Mouse (Mus musculus) liver, embryonic 16.5 days (tissue): Measurements from ENCODE around the gene Hist1h3c. TPM values are rescaled to one million over a fixed set of nuclear protein-coding genes. Genes with fewer than 3 reads are reported as not detected.

Experiments
- ATAC-seq: fragments of 200-750 bp; cut with Nextera tagmentation; 2 replicates; pipeline ENCODE4 v1.8.0; 2017; ENCODE audit warnings: low read depth, mild to moderate bottlenecking, moderate number of reproducible peaks, moderate library complexity
- H3K27ac ChIP-seq: fragments of 300-500 bp; sonication (generic); 2 replicates; pipeline ENCODE4 v1.5.1; 2014; ENCODE audit warnings: mild to moderate bottlenecking, low read length
- H3K27me3 ChIP-seq: fragments of 300-500 bp; sonication (generic); 2 replicates; pipeline ENCODE4 v1.6.1; 2014; ENCODE audit warnings: low read depth, low read length, mixed read lengths; ENCODE audit not compliant: control insufficient read depth, insufficient read depth
- H3K36me3 ChIP-seq: fragments of 300-500 bp; sonication (generic); 2 replicates; pipeline ENCODE4 v1.6.1; 2014; ENCODE audit warnings: mild to moderate bottlenecking; ENCODE audit not compliant: control insufficient read depth, insufficient read depth
- H3K4me1 ChIP-seq: fragments of 300-500 bp; sonication (generic); 2 replicates; pipeline ENCODE4 v1.6.1; 2014; ENCODE audit warnings: low read depth, low read length, mixed read lengths; ENCODE audit not compliant: control insufficient read depth
- H3K4me2 ChIP-seq: fragments of 300-500 bp; sonication (generic); 2 replicates; pipeline ENCODE4 v1.6.1; 2014; ENCODE audit warnings: low read depth, low read length, mixed read lengths
- H3K4me3 ChIP-seq: fragments of 300-500 bp; sonication (generic); 2 replicates; pipeline ENCODE4 v1.5.1; 2014; ENCODE audit warnings: low read depth, mild to moderate bottlenecking, low read length
- H3K9ac ChIP-seq: fragments of 300-500 bp; sonication (generic); 2 replicates; pipeline ENCODE4 v1.6.1; 2014; ENCODE audit warnings: low read depth, low read length
- H3K9me3 ChIP-seq: fragments of 300-500 bp; sonication (generic); replicated peaks from 2 replicates; pipeline ENCODE4 v1.6.1; 2016; ENCODE audit warnings: low read length; ENCODE audit not compliant: control insufficient read depth
- WGBS: fragments of 180-500 bp; shearing (Covaris S2); extraction: QIAGEN DNeasy Blood & Tissue Kit; methylation state at CpG from one replicate; pipeline ENCODE4 v1.1.7; 2014; ENCODE audit not compliant: insufficient replicate concordance; 5-methylcytosine and 5-hydroxymethylcytosine counted together
- microRNA-seq: library from miRNA; unstranded; fragments of <30 nt; microRNA quantifications from one replicate; pipeline ENCODE4, GENCODE M21; 2016
- polyA plus RNA-seq: library from polyadenylated mRNA; unstranded; fragments of >200 nt; fragmentation: Nextera tagmentation; extraction: Ambion mirVana; gene quantifications from 2 replicates; pipeline ENCODE4 v1.2.1, GENCODE M21; 2015

The Hist1h3c gene
- polyA plus RNA-seq, 1 experiment from 2014 or later, result 4.4 TPM

DNA sequence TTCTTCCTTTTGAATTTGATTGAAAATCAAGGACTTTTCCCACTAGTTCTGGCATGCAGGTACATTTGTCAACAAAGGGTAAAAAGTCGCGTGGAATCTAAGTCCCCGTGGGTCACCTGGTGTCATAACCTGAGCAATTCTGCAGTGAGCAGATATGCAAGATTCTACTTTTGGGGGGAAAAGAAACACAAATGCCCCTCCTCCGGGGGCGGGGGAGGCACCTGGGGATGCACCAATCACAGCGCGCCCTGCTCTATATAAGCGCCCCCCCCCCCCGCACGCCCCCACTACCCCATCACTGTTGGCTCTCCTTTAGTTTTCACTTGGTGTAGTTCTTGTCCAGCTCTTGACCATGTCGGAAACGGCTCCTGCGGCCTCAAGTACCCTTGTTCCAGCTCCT lies 49.9 kb downstream of the Hist1h3c start, which contains the start of gene Hist1h1t:
Gene Hist1h1t (plus strand): TSS at position 301 of the 400 bp plus-strand sequence.
- no peaks in the 10 kb centered on the region for H3K27me3 ChIP-seq
- peak within 1 kb of the TSS; percentile 46 for H3K27ac ChIP-seq
- H3K9ac ChIP-seq, result peak within 1 kb of the TSS; percentile 54
- peaks cover 5% of the 10 kb centered on the region; the same call in 1 of the 2 replicates for H3K36me3 ChIP-seq
- peaks cover 21% of the 10 kb centered on the region for H3K4me1 ChIP-seq
- no peaks in the 10 kb centered on the region for H3K9me3 ChIP-seq
- peak within 1 kb of the TSS; percentile 13 for H3K4me3 ChIP-seq
- 56% methylated on average over 13 of the region's 13 CpGs for WGBS
- peak within 1 kb of the TSS; percentile 55 for H3K4me2 ChIP-seq
- ATAC-seq, result no peak

Small RNA genes lying within 50 kb of the gene (microRNA-seq; reads per million reads assigned to microRNA genes)
- not detected for gene Gm44314
- 0.98 reads per million for gene Gm44484

Other genes with a start within 250 kb of the Hist1h3c start
- 5.5 and 9.8 TPM in 2 replicates for gene Hist1h4h, start 214.6 kb downstream of the Hist1h3c start, polyA plus RNA-seq
- gene Hist1h2af, start 211.7 kb downstream of the Hist1h3c start, polyA plus RNA-seq, result 2.0 and 6.7 TPM in 2 replicates
- gene Hist1h3g, start 210.2 kb downstream of the Hist1h3c start, polyA plus RNA-seq, result 11.0 and 14.8 TPM in 2 replicates
- 1.1 and 1.8 TPM in 2 replicates for gene Hist1h2bh, start 202.2 kb downstream of the Hist1h3c start, polyA plus RNA-seq
- 1.2 and 1.4 TPM in 2 replicates for gene Hist1h3f, start 201.6 kb downstream of the Hist1h3c start, polyA plus RNA-seq
- gene Hist1h4f, start 194.0 kb downstream of the Hist1h3c start, polyA plus RNA-seq, result 2.4 and 2.9 TPM in 2 replicates
- 1.2 and 1.4 TPM in 2 replicates for gene Hist1h1d, start 192.3 kb downstream of the Hist1h3c start, polyA plus RNA-seq
- gene Hist1h3e, start 183.2 kb downstream of the Hist1h3c start, polyA plus RNA-seq, result 3.4 and 4.2 TPM in 2 replicates
- gene Hist1h2ae, start 174.4 kb downstream of the Hist1h3c start, polyA plus RNA-seq, result 63.6 and 96.6 TPM in 2 replicates
- gene Hist1h2bg, start 174.2 kb downstream of the Hist1h3c start, polyA plus RNA-seq, result 10.6 and 13.5 TPM in 2 replicates
- 3.7 and 5.9 TPM in 2 replicates for gene Hist1h2bf, start 171.4 kb downstream of the Hist1h3c start, polyA plus RNA-seq
- gene Hist1h2ad, start 171.2 kb downstream of the Hist1h3c start, polyA plus RNA-seq, result 2.2 and 3.8 TPM in 2 replicates
- gene Hist1h3d, start 169.8 kb downstream of the Hist1h3c start, polyA plus RNA-seq, result 6.6 and 7.7 TPM in 2 replicates
- gene Hist1h4d, start 164.0 kb downstream of the Hist1h3c start, polyA plus RNA-seq, result 126 and 155 TPM in 2 replicates
- gene Hist1h2be, start 124.5 kb downstream of the Hist1h3c start, polyA plus RNA-seq, result 1.9 and 2.0 TPM in 2 replicates
- gene Hist1h1e, start 123.0 kb downstream of the Hist1h3c start, polyA plus RNA-seq, result 23.6 and 27.8 TPM in 2 replicates
- 1.2 and 1.5 TPM in 2 replicates for gene Hist1h2ac, start 61.7 kb downstream of the Hist1h3c start, polyA plus RNA-seq
- gene Hist1h2bc, start 61.4 kb downstream of the Hist1h3c start, polyA plus RNA-seq, result 202 and 220 TPM in 2 replicates
- 0.13 TPM in 1 of 2 replicates, not detected in the other for gene Hist1h1t, start 49.8 kb downstream of the Hist1h3c start, polyA plus RNA-seq
- gene Hist1h4c, start 47.1 kb downstream of the Hist1h3c start, polyA plus RNA-seq, result 6.3 and 8.9 TPM in 2 replicates
- 16.0 and 16.3 TPM in 2 replicates for gene Hfe, start 34.7 kb downstream of the Hist1h3c start, polyA plus RNA-seq
- gene Hist1h1c, start 6.8 kb downstream of the Hist1h3c start, polyA plus RNA-seq, result 99.6 and 112 TPM in 2 replicates
- gene Hist1h2bb, start 1.1 kb upstream of the Hist1h3c start, polyA plus RNA-seq, result 3.2 and 6.3 TPM in 2 replicates
- 49.0 and 58.5 TPM in 2 replicates for gene Hist1h2ab, start 5.5 kb upstream of the Hist1h3c start, polyA plus RNA-seq
- gene Hist1h3b, start 6.7 kb upstream of the Hist1h3c start, polyA plus RNA-seq, result 14.4 TPM in 2 replicates
- 3.5 and 5.4 TPM in 2 replicates for gene Hist1h4b, start 11.4 kb upstream of the Hist1h3c start, polyA plus RNA-seq
- 0.48 TPM in 1 of 2 replicates, not detected in the other for gene Hist1h4a, start 15.6 kb upstream of the Hist1h3c start, polyA plus RNA-seq
- 4.6 and 6.8 TPM in 2 replicates for gene Hist1h3a, start 16.8 kb upstream of the Hist1h3c start, polyA plus RNA-seq
- 2.5 and 3.5 TPM in 2 replicates for gene Hist1h1a, start 18.1 kb upstream of the Hist1h3c start, polyA plus RNA-seq
- gene Trim38, start 24.3 kb upstream of the Hist1h3c start, polyA plus RNA-seq, result not detected in 2 replicates
- 1.5 and 1.8 TPM in 2 replicates for gene Slc17a2, start 61.4 kb upstream of the Hist1h3c start, polyA plus RNA-seq
- gene Slc17a3, start 93.8 kb upstream of the Hist1h3c start, polyA plus RNA-seq, result 7.9 and 9.2 TPM in 2 replicates
- gene Slc17a1, start 122.1 kb upstream of the Hist1h3c start, polyA plus RNA-seq, result 0.17 and 0.39 TPM in 2 replicates
- 0.34 and 0.40 TPM in 2 replicates for gene Slc17a4, start 169.4 kb upstream of the Hist1h3c start, polyA plus RNA-seq
- not detected in 2 replicates for gene Hist1h2ba, start 188.6 kb upstream of the Hist1h3c start, polyA plus RNA-seq
- not detected in 2 replicates for gene Hist1h2aa, start 188.9 kb upstream of the Hist1h3c start, polyA plus RNA-seq
- gene Scgn, start 245.6 kb upstream of the Hist1h3c start, polyA plus RNA-seq, result 0.19 TPM in 1 of 2 replicates, not detected in the other